Comparison of ENCODE assay signal across 12 mouse cellular contexts in genomic region chr4:130667686-130668085, GRCm38 (mm10). TPM values are rescaled to one million over a fixed set of nuclear protein-coding genes. Genes with fewer than 3 reads are reported as not detected.
DNase-seq lines count a peak whose midpoint lies in the region; ATAC-seq and TF ChIP-seq lines count a peak whose summit lies in the region.
"Had no signal": no experiment of that assay in that cellular context is flagged by ENCODE, and none has a peak within 500 bp of the region (broad histone marks: within the 10 kb centered on the region; RNA-seq: fewer than 3 reads in every experiment).

No protein-coding gene starts in this region.

- peaks cover 17% of the 10 kb centered on the region for H3K36me3 ChIP-seq in heart, embryonic 11.5 days (ENCODE audit: control insufficient read depth, insufficient read depth, low read length)
- H3K36me3 ChIP-seq in kidney, postnatal 0 days (ENCODE audit: insufficient read depth, low read length), result peaks cover 11% of the 10 kb centered on the region; the same call in 1 of the 2 replicates
- peaks cover 37% of the 10 kb centered on the region for H3K36me3 ChIP-seq in embryonic facial prominence, embryonic 14.5 days (ENCODE audit: control insufficient read depth, insufficient read depth, low read length)
- H3K36me3 ChIP-seq in liver, embryonic 15.5 days (replicated peaks), result peaks cover 43% of the 10 kb centered on the region

- no peaks in the 10 kb centered on the region for H3K9me3 ChIP-seq in heart, embryonic 11.5 days (replicated peaks; ENCODE audit: control insufficient read depth, low read length)
- no peaks in the 10 kb centered on the region for H3K9me3 ChIP-seq in kidney, postnatal 0 days (replicated peaks; ENCODE audit: low read length)
- H3K9me3 ChIP-seq in embryonic facial prominence, embryonic 14.5 days (ENCODE audit: control insufficient read depth, low read length), result no peaks in the 10 kb centered on the region
- H3K9me3 ChIP-seq in liver, embryonic 15.5 days (replicated peaks), result no peaks in the 10 kb centered on the region

- no peaks in the 10 kb centered on the region for H3K27me3 ChIP-seq in heart, embryonic 11.5 days (ENCODE audit: control insufficient read depth, insufficient read depth, low read length)
- no peaks in the 10 kb centered on the region for H3K27me3 ChIP-seq in kidney, postnatal 0 days (ENCODE audit: insufficient read depth, low read length)
- no peaks in the 10 kb centered on the region for H3K27me3 ChIP-seq in embryonic facial prominence, embryonic 14.5 days (replicated peaks; ENCODE audit: control insufficient read depth, insufficient read depth, low read length)
- no peaks in the 10 kb centered on the region for H3K27me3 ChIP-seq in liver, embryonic 15.5 days

- H3K4me2 ChIP-seq in heart, embryonic 11.5 days, result peak overlapping the region; percentile 15
- peak overlapping the region; percentile 25; the same call in 1 of the 2 replicates for H3K4me2 ChIP-seq in kidney, postnatal 0 days (ENCODE audit: low read length)
- H3K4me2 ChIP-seq in embryonic facial prominence, embryonic 14.5 days (ENCODE audit: low read depth, low read length), result no peak overlapping the region; the same call in 1 of the 2 replicates
- H3K4me2 ChIP-seq in liver, embryonic 15.5 days, result peak overlapping the region; percentile 36

- DNase-seq in heart, adult 8-10 months (ENCODE audit: low spot score), result no peak
- peak; percentile 19 for DNase-seq in kidney, postnatal 0 days (ENCODE audit: low spot score)
- no peak for DNase-seq in kidney, postnatal 14 days
- DNase-seq in embryonic facial prominence, embryonic 14.5 days (ENCODE audit: low spot score), result no peak
- no peak for DNase-seq in urinary bladder, postnatal 14 days (ENCODE audit: low spot score)
- DNase-seq in frontal cortex, postnatal 25 days (ENCODE audit: low spot score in 2 of 2), result no peak
- DNase-seq: cerebellum, postnatal 14 days; heart, adult 2 months; lung, postnatal 4 days; right cerebral cortex, postnatal 25 days had no signal

- no peak overlapping the region for H3K27ac ChIP-seq in heart, embryonic 11.5 days (ENCODE audit: low read depth, low read length)
- no peak overlapping the region for H3K27ac ChIP-seq in kidney, postnatal 0 days
- H3K27ac ChIP-seq in embryonic facial prominence, embryonic 14.5 days (replicated peaks; ENCODE audit: low read depth, low read length), result no peak overlapping the region
- H3K27ac ChIP-seq in liver, embryonic 15.5 days (replicated peaks), result peak overlapping the region; percentile 51
- H3K27ac ChIP-seq: heart, adult 2 months had no signal

- TF ChIP-seq CTCF in kidney, postnatal 0 days (IDR thresholded peaks at IDR 0.05; ENCODE audit: low read depth), result no peak

- no peak for ATAC-seq in heart, embryonic 11.5 days (replicated peaks; ENCODE audit: insufficient number of reproducible peaks, low FRiP score, low TSS enrichment)
- ATAC-seq in kidney, postnatal 0 days (replicated peaks; ENCODE audit: low FRiP score, low read depth), result no peak
- ATAC-seq in embryonic facial prominence, embryonic 14.5 days (ENCODE audit: low read depth), result no peak
- ATAC-seq in liver, embryonic 15.5 days (ENCODE audit: insufficient read depth), result no peak

- no peak overlapping the region for H3K9ac ChIP-seq in heart, embryonic 11.5 days (ENCODE audit: low read depth, low read length)
- no peak overlapping the region for H3K9ac ChIP-seq in kidney, postnatal 0 days (ENCODE audit: low read depth, low read length)
- H3K9ac ChIP-seq in embryonic facial prominence, embryonic 14.5 days (ENCODE audit: low read depth, low read length), result 0 out of 2 replicates have a peak overlapping the region, but pooled peaks have one; percentile 5
- no peak overlapping the region for H3K9ac ChIP-seq in liver, embryonic 15.5 days

- H3K4me1 ChIP-seq in heart, embryonic 11.5 days (ENCODE audit: control insufficient read depth, insufficient read depth, low read length), result peaks cover 18% of the 10 kb centered on the region
- peaks cover 29% of the 10 kb centered on the region for H3K4me1 ChIP-seq in kidney, postnatal 0 days (replicated peaks; ENCODE audit: insufficient read depth, low read length)
- H3K4me1 ChIP-seq in embryonic facial prominence, embryonic 14.5 days (ENCODE audit: control insufficient read depth, insufficient read depth, low read length), result peaks cover 34% of the 10 kb centered on the region
- peaks cover 65% of the 10 kb centered on the region for H3K4me1 ChIP-seq in liver, embryonic 15.5 days (replicated peaks)

- no peak overlapping the region for H3K4me3 ChIP-seq in heart, embryonic 11.5 days (ENCODE audit: low read depth, low read length)
- H3K4me3 ChIP-seq in kidney, postnatal 0 days (replicated peaks; ENCODE audit: low read depth, low read length), result no peak overlapping the region
- H3K4me3 ChIP-seq in embryonic facial prominence, embryonic 14.5 days (ENCODE audit: low read depth, low read length), result no peak overlapping the region
- 0 out of 2 replicates have a peak overlapping the region, but pooled peaks have one; percentile 1 for H3K4me3 ChIP-seq in liver, embryonic 15.5 days (replicated peaks)

- WGBS in heart, embryonic 11.5 days (ENCODE audit: insufficient replicate concordance), result 66% methylated on average over 2 of the region's 2 CpGs
- 51% methylated on average over 2 of the region's 2 CpGs for WGBS in kidney, postnatal 0 days
- WGBS in embryonic facial prominence, embryonic 14.5 days, result 62% methylated on average over 2 of the region's 2 CpGs
- WGBS in liver, embryonic 15.5 days (ENCODE audit: insufficient replicate concordance), result 51% methylated on average over 2 of the region's 2 CpGs

RNA-seq across cellular contexts. Expression of gene Pum1, which starts 4.6 kb away (rescaled TPM):
- 64.8 and 68.3 TPM in 2 replicates for polyA plus RNA-seq in heart, embryonic 11.5 days (2014; fragmentation: Nextera tagmentation; extraction: Ambion mirVana)
- total RNA-seq in heart, adult 8-10 months (2022), result 10 to 100 TPM; 53.7 to 65.4 (median 60.3) TPM
- 56.7 and 61.8 TPM in 2 replicates for polyA plus RNA-seq in kidney, postnatal 0 days (2015; fragmentation: Nextera tagmentation; extraction: Ambion mirVana)
- polyA plus RNA-seq in embryonic facial prominence, embryonic 14.5 days (2014; fragmentation: Nextera tagmentation; extraction: Ambion mirVana), result 70.4 and 78.8 TPM in 2 replicates
- 31.7 and 35.7 TPM in 2 replicates for polyA plus RNA-seq in liver, embryonic 15.5 days (2015; fragmentation: Nextera tagmentation; extraction: Ambion mirVana)
